Mouse (Mus musculus): Measurements from ENCODE around the gene Utrn. TPM values are rescaled to one million over a fixed set of nuclear protein-coding genes. Genes with fewer than 3 reads are reported as not detected.

The Utrn gene
- total and polyA plus RNA-seq, 3 experiments, result 0.31 to 1.1 (median 0.67) TPM

- TF ChIP-seq NRF1 (IDR thresholded peaks at IDR 0.05; ENCODE audit: low read depth, low read length) (no peak), ZNF384 (IDR thresholded peaks at IDR 0.05; ENCODE audit: low read depth, low read length) (no peak), TBP (conservative IDR thresholded peaks at IDR 0.05; ENCODE audit: low read depth, low read length) (no peak), CTCF (conservative IDR thresholded peaks at IDR 0.05 in 1 of 2, IDR thresholded peaks at IDR 0.05 in 1 of 2; ENCODE audit: low read depth in 2 of 2, low read length in 2 of 2) (peak; percentile 24 to 30; a peak in 2 of 4 replicates), HCFC1 (IDR thresholded peaks at IDR 0.05; ENCODE audit: low read depth, low read length) (no peak), E2F4 (IDR thresholded peaks at IDR 0.05; ENCODE audit: insufficient replicate concordance, low read depth, low read length) (no peak)
- Histone ChIP-seq H3K27ac (ENCODE audit: insufficient read depth, low read depth) (no peak overlapping the region), H3K79me2 (replicated peaks; ENCODE audit: control insufficient read depth, extremely low read depth, insufficient read depth, poor library complexity, severe bottlenecking) (no peaks in the 10 kb centered on the region), H3K4me2 (ENCODE audit: insufficient read depth, low read depth, poor library complexity, severe bottlenecking) (no peak overlapping the region), H3K4me1 (ENCODE audit: control insufficient read depth in 1 of 2, insufficient read depth in 2 of 2) (peaks cover 0 to 9% of the 10 kb centered on the region in 2 experiments; a peak in 3 of 4 replicates), H3K9ac (ENCODE audit: insufficient read depth, low read depth) (no peak overlapping the region), H3K27me3 (replicated peaks) (no peaks in the 10 kb centered on the region), H3K36me3 (replicated peaks in 1 of 2; ENCODE audit: control insufficient read depth in 1 of 2, insufficient read depth in 1 of 2, low read length in 1 of 2) (no peaks in the 10 kb centered on the region), H3K4me3 (replicated peaks in 1 of 3; ENCODE audit: low read depth in 2 of 3, low read length in 2 of 3, poor library complexity in 1 of 3) (no peak overlapping the region), H3K9me3 (replicated peaks; ENCODE audit: low read length) (peaks cover 2% of the 10 kb centered on the region)
- dilution Hi-C loops (cut with MboI; ENCODE audit: extremely low pct_ligation_motif_present, extremely low pct_unique_long_range_greater_than_20kb, low sequenced_read_pairs) (no loop called here), in situ Hi-C loops (cut with MboI; ENCODE audit: low pct_ligation_motif_present, low pct_unique_long_range_greater_than_20kb, low sequenced_read_pairs) (no loop called here)
- peak; percentile 9 for DNase-seq (ENCODE audit: extremely low read depth)
These were observed 168.6 kb downstream of the Utrn start for GRCm38 (mm10) chr10:12700576-12700975.

- dilution Hi-C loops (cut with MboI; ENCODE audit: extremely low pct_ligation_motif_present, extremely low pct_unique_long_range_greater_than_20kb, low sequenced_read_pairs), result no loop called here
- Histone ChIP-seq H3K4me3 (replicated peaks in 1 of 3; ENCODE audit: low read depth in 2 of 3, low read length in 2 of 3, poor library complexity in 1 of 3) (no peak overlapping the region), H3K9ac (ENCODE audit: insufficient read depth, low read depth) (no peak overlapping the region), H3K36me3 (replicated peaks in 1 of 2; ENCODE audit: control insufficient read depth in 1 of 2, insufficient read depth in 1 of 2, low read length in 1 of 2) (no peaks in the 10 kb centered on the region), H3K9me3 (replicated peaks; ENCODE audit: low read length) (peaks cover 2% of the 10 kb centered on the region), H3K79me2 (replicated peaks; ENCODE audit: control insufficient read depth, extremely low read depth, insufficient read depth, poor library complexity, severe bottlenecking) (no peaks in the 10 kb centered on the region), H3K4me1 (ENCODE audit: control insufficient read depth in 1 of 2, insufficient read depth in 2 of 2) (peaks cover 0 to 9% of the 10 kb centered on the region in 2 experiments; a peak in 3 of 4 replicates), H3K4me2 (ENCODE audit: insufficient read depth, low read depth, poor library complexity, severe bottlenecking) (peak overlapping the region; percentile 1; the same call in 1 of the 2 replicates), H3K27me3 (replicated peaks) (no peaks in the 10 kb centered on the region), H3K27ac (ENCODE audit: insufficient read depth, low read depth) (no peak overlapping the region)
- TF ChIP-seq BHLHE40 (IDR thresholded peaks at IDR 0.05; ENCODE audit: low read depth, low read length), result peak; percentile 33; the same call in 1 of the 2 replicates
- TF ChIP-seq JUN (IDR thresholded peaks at IDR 0.05; ENCODE audit: insufficient read depth, low read depth, low read length), result peak; percentile 77
- TF ChIP-seq EP300 (IDR thresholded peaks at IDR 0.05; ENCODE audit: low read length), result peak; percentile 91
- TF ChIP-seq IRF4 (IDR thresholded peaks at IDR 0.05; ENCODE audit: low read depth, low read length), result peak; percentile 96
- TF ChIP-seq TCF12 (IDR thresholded peaks at IDR 0.05; ENCODE audit: low read depth, low read length), result 0 out of 2 replicates have a peak, but pooled peaks have one; percentile 15
- peak; percentile 27; the same call in 1 of the 2 replicates for TF ChIP-seq CHD2 (IDR thresholded peaks at IDR 0.05; ENCODE audit: low read length)
- no peak for TF ChIP-seq KAT2A (IDR thresholded peaks at IDR 0.05; ENCODE audit: insufficient replicate concordance, low read length)
- peak; percentile 93 for TF ChIP-seq JUND (conservative IDR thresholded peaks at IDR 0.05; ENCODE audit: low read depth, low read length)
- TF ChIP-seq ELF1 (IDR thresholded peaks at IDR 0.05; ENCODE audit: low read depth, low read length), result no peak
- 0 out of 2 replicates have a peak, but pooled peaks have one; percentile 19 for TF ChIP-seq ETS1 (conservative IDR thresholded peaks at IDR 0.05; ENCODE audit: low read depth, low read length)
- DNase-seq (ENCODE audit: extremely low read depth), result peak; percentile 43
- in situ Hi-C loops (cut with MboI; ENCODE audit: low pct_ligation_motif_present, low pct_unique_long_range_greater_than_20kb, low sequenced_read_pairs), result loop anchor here (25.0 kb wide), 1 partner anchor 214 kb away; no protein-coding TSS in a partner anchor
These were observed 171.3 kb downstream of the Utrn start for GRCm38 (mm10) chr10:12697902-12698301.
